Mouse (Mus musculus): ENCODE results near the gene Apoc3. TPM values are rescaled to one million over a fixed set of nuclear protein-coding genes. Genes with fewer than 3 reads are reported as not detected.

Gene Apoc3
- total RNA-seq, 2 experiments from 2014 or later = not detected

DNA sequence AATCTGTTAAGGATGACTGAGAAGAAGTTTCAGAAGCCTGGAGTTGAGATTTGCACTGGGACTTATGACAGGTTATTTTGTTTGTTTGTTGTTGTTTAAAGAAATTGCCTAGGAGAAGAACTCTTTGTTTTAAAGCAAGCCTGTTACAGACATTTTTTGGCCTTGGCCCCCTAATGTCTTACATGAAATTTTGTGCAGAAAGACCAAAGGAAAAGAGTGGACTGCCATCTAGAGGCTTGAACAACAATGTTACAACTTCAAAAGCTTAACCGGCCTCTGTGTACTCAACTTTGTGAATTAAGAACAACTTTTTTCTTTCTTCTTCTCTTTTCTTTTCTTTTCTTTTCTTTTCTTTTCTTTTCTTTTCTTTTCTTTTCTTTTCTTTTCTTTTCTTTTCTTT lies 43.8 kb downstream of the Apoc3 start:
- peak; percentile 26 for DNase-seq

DNA sequence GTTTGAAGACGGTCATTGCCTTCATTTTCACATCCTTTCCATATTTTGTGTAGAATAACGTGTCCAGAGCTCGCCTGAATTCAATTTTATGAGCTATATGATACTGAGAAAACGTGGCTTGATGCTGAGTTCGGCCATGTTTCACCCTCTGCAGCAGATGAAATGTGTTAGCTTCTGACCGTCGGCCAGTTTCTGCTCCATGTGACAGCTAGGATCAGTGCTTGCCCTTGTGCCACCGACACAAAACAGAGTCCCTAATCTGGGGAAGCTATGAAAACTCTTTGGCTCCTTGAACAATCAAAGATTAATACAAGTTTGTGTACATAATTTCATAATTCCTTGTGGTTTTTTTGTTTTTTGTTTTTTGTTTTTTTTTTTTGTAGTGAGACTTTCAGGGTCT lies 44.2 kb downstream of the Apoc3 start:
- peak; percentile 26 for DNase-seq

DNA sequence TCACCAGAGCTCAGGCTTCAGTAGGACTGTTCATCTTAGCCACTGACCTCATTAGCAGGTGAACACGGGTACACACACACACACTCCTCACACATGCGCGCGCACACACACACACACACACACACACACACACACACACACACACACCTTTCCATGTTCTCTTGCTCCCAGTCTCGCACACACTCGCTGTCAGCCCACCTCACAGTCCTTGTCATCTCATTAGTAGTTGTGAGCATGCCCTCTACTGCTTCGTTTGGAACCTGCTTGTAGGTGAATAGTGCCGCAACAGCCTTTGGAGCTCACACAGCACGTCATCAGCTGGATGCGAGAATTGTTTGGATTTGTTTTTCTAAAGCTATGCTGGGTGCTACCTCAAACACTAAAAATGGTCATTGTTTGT lies 46.1 kb downstream of the Apoc3 start:
- DNase-seq = no peak

DNA sequence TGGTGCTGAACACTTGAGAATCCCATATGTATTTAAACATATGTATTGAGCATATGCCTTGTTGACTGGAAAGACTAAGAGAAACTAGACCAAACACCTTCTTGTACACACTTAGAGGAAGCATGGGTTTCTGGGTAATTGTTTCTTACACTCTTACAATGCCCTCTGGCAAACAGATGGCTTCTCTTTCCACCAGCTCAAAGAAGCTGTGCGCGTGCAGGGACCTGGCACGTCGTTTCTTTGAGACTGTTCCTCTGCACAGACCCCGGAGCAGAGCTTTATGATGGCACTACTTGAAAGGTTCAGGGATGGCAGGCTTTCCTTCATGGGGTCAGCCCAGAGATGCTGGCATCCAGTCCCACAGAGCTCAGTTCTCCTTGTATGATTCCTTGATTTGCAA lies 46.5 kb downstream of the Apoc3 start:
- no peak for DNase-seq

DNA sequence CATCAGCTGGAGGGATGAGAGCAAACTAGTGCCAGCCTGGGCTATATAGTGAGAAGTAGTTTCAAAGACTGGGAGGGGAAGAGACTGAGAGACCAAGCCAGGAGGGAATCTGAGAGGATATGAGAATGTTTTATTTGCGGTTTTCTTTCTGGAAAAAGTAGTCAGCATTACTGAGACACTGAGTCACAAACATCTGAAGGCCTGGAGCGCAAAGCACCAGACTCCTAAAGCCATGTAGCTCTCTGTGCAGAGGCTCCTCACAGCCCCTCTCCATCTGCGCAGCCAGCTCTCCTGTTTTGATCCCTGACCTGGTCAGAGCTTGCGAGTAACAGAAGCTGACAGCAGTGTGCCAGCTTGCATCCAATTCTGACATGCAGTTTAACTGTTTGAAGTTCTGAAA lies 47.1 kb downstream of the Apoc3 start:
- no peak for DNase-seq

GRCm38 (mm10) chr9:46186387-46186786 lies 49.0 kb downstream of the Apoc3 start:
- no peak for DNase-seq

GRCm38 (mm10) chr9:46185191-46185590 lies 50.2 kb downstream of the Apoc3 start:
- DNase-seq = peak; percentile 47

DNA sequence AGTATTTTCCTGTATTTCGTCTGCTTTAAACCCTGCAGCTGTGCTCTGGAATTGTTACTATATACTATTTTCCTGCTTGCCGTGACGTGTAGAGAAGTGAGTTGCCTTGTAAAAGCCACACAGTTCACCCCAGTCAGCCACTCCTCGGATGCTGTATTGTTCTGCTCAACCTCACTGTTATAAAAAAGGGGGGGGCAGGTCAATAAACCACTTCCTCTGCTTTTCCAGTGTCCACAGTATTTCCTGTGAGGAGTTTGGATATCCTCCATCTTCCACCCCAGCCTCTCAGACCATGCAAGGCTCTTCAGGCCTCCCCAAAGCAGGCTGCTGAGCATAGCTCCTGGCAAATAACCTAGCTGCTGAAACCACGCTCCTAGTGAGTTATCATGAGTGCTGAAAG lies 50.9 kb downstream of the Apoc3 start:
- DNase-seq = no peak

Other genes with a start within 250 kb of the Apoc3 start
- gene Pafah1b2, start 222.9 kb downstream of the Apoc3 start, total RNA-seq (2021) = 100 to 1,000 TPM; 104 TPM
- 10 to 100 TPM; 64.6 to 66.9 TPM for gene Sik3, start 222.8 kb downstream of the Apoc3 start, total RNA-seq (2021)
- under 1 TPM; 0.45 to 0.61 TPM for gene Apoa1, start 7.1 kb downstream of the Apoc3 start, total RNA-seq (2021)
- not detected for gene Apoa4, start 5.1 kb upstream of the Apoc3 start, total RNA-seq (2021)
- not detected for gene Apoa5, start 33.0 kb upstream of the Apoc3 start, total RNA-seq (2021)
- gene Zpr1, start 37.4 kb upstream of the Apoc3 start, total RNA-seq (2021) = 10 to 100 TPM; 19.3 to 23.5 TPM
- gene Bud13, start 47.4 kb upstream of the Apoc3 start, total RNA-seq (2021) = 10 to 100 TPM; 10.9 to 12.3 TPM
- not detected for gene 4931429L15Rik, start 84.3 kb upstream of the Apoc3 start, total RNA-seq (2021)

Measured in heart, postnatal 4 days (tissue).